Mouse (Mus musculus) heart, embryonic 15.5 days (tissue): Measurements from ENCODE around the gene Gfm2. TPM values are rescaled to one million over a fixed set of nuclear protein-coding genes. Genes with fewer than 3 reads are reported as not detected.
A peak's percentile ranks its signal among the peaks of the same experiment; 100 is the strongest.
"Not testable (repeated sequence)": the region's sequence is repeated elsewhere in the genome, so short reads cannot be mapped to it uniquely, and the experiment has no call there.

ENCODE experiments used
- ATAC-seq: fragments of 200-750 bp; cut with Nextera tagmentation; replicated peaks from 2 replicates; pipeline ENCODE4 v1.8.0; 2017; ENCODE audit warnings: low read depth, moderate TSS enrichment; ENCODE audit not compliant: insufficient number of reproducible peaks, insufficient read depth, low FRiP score
- H3K27ac ChIP-seq: fragments of 300-500 bp; sonication (generic); 2 replicates; pipeline ENCODE4 v1.5.1; 2015; ENCODE audit warnings: mild to moderate bottlenecking, inconsistent platforms
- H3K27me3 ChIP-seq: fragments of 300-500 bp; sonication (generic); 2 replicates; pipeline ENCODE4 v1.6.1; 2015; ENCODE audit warnings: inconsistent platforms
- H3K36me3 ChIP-seq: fragments of 300-500 bp; sonication (generic); 2 replicates; pipeline ENCODE4 v1.6.1; 2015; ENCODE audit warnings: mild to moderate bottlenecking, inconsistent platforms
- H3K4me1 ChIP-seq: fragments of 300-500 bp; sonication (generic); replicated peaks from 2 replicates; pipeline ENCODE4 v1.6.1; 2015; ENCODE audit warnings: inconsistent platforms
- H3K4me2 ChIP-seq: fragments of 300-500 bp; sonication (generic); 2 replicates; pipeline ENCODE4 v1.6.1; 2015; ENCODE audit warnings: inconsistent platforms, mild to moderate bottlenecking, moderate library complexity
- H3K4me3 ChIP-seq: fragments of 300-500 bp; sonication (generic); 2 replicates; pipeline ENCODE4 v1.5.1; 2015; ENCODE audit warnings: mild to moderate bottlenecking, inconsistent platforms
- H3K9ac ChIP-seq: fragments of 300-500 bp; sonication (generic); 2 replicates; pipeline ENCODE4 v1.6.1; 2015; ENCODE audit warnings: mild to moderate bottlenecking, inconsistent platforms
- H3K9me3 ChIP-seq: fragments of 300-500 bp; sonication (generic); replicated peaks from 2 replicates; pipeline ENCODE4 v1.6.1; 2016; ENCODE audit warnings: inconsistent platforms
- WGBS: fragments of 180-500 bp; shearing (Covaris S2); methylation state at CpG from one replicate; pipeline ENCODE4 v1.1.7; 2015; ENCODE audit warnings: mixed read lengths; 5-methylcytosine and 5-hydroxymethylcytosine counted together
- polyA plus RNA-seq: library from polyadenylated mRNA; unstranded; fragments of >200 nt; fragmentation: Nextera tagmentation; extraction: Ambion mirVana; gene quantifications from 2 replicates; pipeline ENCODE4 v1.2.1, GENCODE M21; 2015

Gene Gfm2
- polyA plus RNA-seq = 27.1 and 29.5 TPM in 2 replicates

- Histone ChIP-seq H3K4me2 (peak within 1 kb of the TSS; percentile 67), H3K27me3 (no peaks in the 10 kb centered on the region), H3K27ac (peak within 1 kb of the TSS; percentile 93), H3K9ac (peak within 1 kb of the TSS; percentile 91), H3K36me3 (peaks cover 17% of the 10 kb centered on the region), H3K9me3 (no peaks in the 10 kb centered on the region), H3K4me3 (peak within 1 kb of the TSS; percentile 98), H3K4me1 (peaks cover 10% of the 10 kb centered on the region)
- ATAC-seq = peak; percentile 96
- under 1% methylated on average over 57 of the region's 57 CpGs for WGBS
These were observed at the start of gene Gfm2, which contains the start of gene Nsa2 for GRCm38 (mm10) chr13:97137466-97138400. Gfm2 (plus strand) TSS chr13:97137937. Nsa2 (minus strand) TSS chr13:97137937.

GRCm38 (mm10) chr13:97088183-97088582, 49.6 kb upstream of the Gfm2 start:
- Histone ChIP-seq H3K4me1 (no peaks in the 10 kb centered on the region), H3K9me3 (no peaks in the 10 kb centered on the region), H3K27me3 (no peaks in the 10 kb centered on the region), H3K36me3 (no peaks in the 10 kb centered on the region), H3K4me2 (no peak overlapping the region), H3K4me3 (no peak overlapping the region), H3K9ac (no peak overlapping the region), H3K27ac (no peak overlapping the region)
- WGBS = 92% methylated on average over 3 of the region's 3 CpGs
- ATAC-seq = no peak

- Histone ChIP-seq H3K9me3 (no peaks in the 10 kb centered on the region), H3K4me3 (no peak overlapping the region), H3K36me3 (no peaks in the 10 kb centered on the region), H3K9ac (no peak overlapping the region), H3K4me1 (no peaks in the 10 kb centered on the region), H3K27me3 (no peaks in the 10 kb centered on the region), H3K27ac (no peak overlapping the region), H3K4me2 (no peak overlapping the region)
- WGBS = 59% methylated on average over 4 of the region's 4 CpGs
- no peak for ATAC-seq
These were observed 42.0 kb upstream of the Gfm2 start for GRCm38 (mm10) chr13:97095726-97096125.

- 73% methylated on average over 22 of the region's 22 CpGs for WGBS
These were observed 38.4 kb upstream of the Gfm2 start, which contains the start of gene Gm6169 for GRCm38 (mm10) chr13:97099187-97099852. Gm6169 (minus strand) TSS chr13:97099237.

GRCm38 (mm10) chr13:97104996-97105395, 32.7 kb upstream of the Gfm2 start:
- 78% methylated on average over 7 of the region's 7 CpGs for WGBS
- no peaks in the 10 kb centered on the region for H3K27me3 ChIP-seq
- no peaks in the 10 kb centered on the region for H3K4me1 ChIP-seq
- no peaks in the 10 kb centered on the region for H3K9me3 ChIP-seq
- ATAC-seq = no peak
- no peak overlapping the region for H3K4me3 ChIP-seq
- H3K36me3 ChIP-seq = no peaks in the 10 kb centered on the region
- no peak overlapping the region for H3K4me2 ChIP-seq
- H3K9ac ChIP-seq = no peak overlapping the region
- H3K27ac ChIP-seq = no peak overlapping the region

More at GRCm38 (mm10) chr13:97099187-97099852, 38.4 kb upstream of the Gfm2 start, which contains the start of gene Gm6169:
- no peak for ATAC-seq
- Histone ChIP-seq H3K36me3 (no peaks in the 10 kb centered on the region), H3K9ac (no peak within 1 kb of the TSS), H3K4me3 (no peak within 1 kb of the TSS), H3K9me3 (no peaks in the 10 kb centered on the region), H3K4me2 (no peak within 1 kb of the TSS), H3K27ac (no peak within 1 kb of the TSS), H3K4me1 (no peaks in the 10 kb centered on the region), H3K27me3 (no peaks in the 10 kb centered on the region)

GRCm38 (mm10) chr13:97107721-97108120, 30.0 kb upstream of the Gfm2 start:
- not testable (repeated sequence) for H3K9me3 ChIP-seq, H3K4me1 ChIP-seq, H3K4me2 ChIP-seq, H3K27me3 ChIP-seq, H3K27ac ChIP-seq, H3K9ac ChIP-seq, H3K4me3 ChIP-seq, H3K36me3 ChIP-seq, ATAC-seq
- 91% methylated on average over 4 of the region's 4 CpGs for WGBS

GRCm38 (mm10) chr13:97109046-97109445, 28.7 kb upstream of the Gfm2 start:
- no peak overlapping the region for H3K4me3 ChIP-seq
- no peak for ATAC-seq
- 77% methylated on average over 4 of the region's 4 CpGs for WGBS
- peaks cover under 1% of the 10 kb centered on the region; the same call in 1 of the 2 replicates for H3K36me3 ChIP-seq
- no peak overlapping the region for H3K4me2 ChIP-seq
- H3K27ac ChIP-seq = no peak overlapping the region
- H3K27me3 ChIP-seq = no peaks in the 10 kb centered on the region
- no peak overlapping the region for H3K9ac ChIP-seq
- no peaks in the 10 kb centered on the region for H3K4me1 ChIP-seq
- no peaks in the 10 kb centered on the region for H3K9me3 ChIP-seq

GRCm38 (mm10) chr13:97121341-97121740, 16.4 kb upstream of the Gfm2 start:
- Histone ChIP-seq H3K9ac (no peak overlapping the region), H3K4me2 (no peak overlapping the region), H3K4me1 (no peaks in the 10 kb centered on the region), H3K27me3 (no peaks in the 10 kb centered on the region), H3K36me3 (no peaks in the 10 kb centered on the region), H3K4me3 (no peak overlapping the region), H3K27ac (no peak overlapping the region), H3K9me3 (no peaks in the 10 kb centered on the region)
- 71% methylated on average over 3 of the region's 3 CpGs for WGBS
- ATAC-seq = no peak

GRCm38 (mm10) chr13:97129654-97130053, 8.1 kb upstream of the Gfm2 start:
- H3K36me3 ChIP-seq = peaks cover 17% of the 10 kb centered on the region
- H3K4me2 ChIP-seq, H3K9me3 ChIP-seq, ATAC-seq, H3K9ac ChIP-seq, H3K27me3 ChIP-seq, H3K4me3 ChIP-seq, H3K27ac ChIP-seq, H3K4me1 ChIP-seq: not testable (repeated sequence)
- WGBS = 82% methylated on average over 4 of the region's 4 CpGs

- not testable (repeated sequence) for H3K9me3 ChIP-seq, H3K9ac ChIP-seq, H3K4me2 ChIP-seq, H3K27me3 ChIP-seq, ATAC-seq, H3K4me1 ChIP-seq, H3K27ac ChIP-seq, H3K4me3 ChIP-seq
- no CpG with 5 or more reads among the region's 2 CpGs for WGBS
- peaks cover 24% of the 10 kb centered on the region for H3K36me3 ChIP-seq
These were observed 7.3 kb upstream of the Gfm2 start for GRCm38 (mm10) chr13:97130413-97130812.

- Histone ChIP-seq H3K9ac (peak overlapping the region; percentile 91), H3K36me3 (peaks cover 13% of the 10 kb centered on the region), H3K4me1 (peaks cover 10% of the 10 kb centered on the region), H3K27ac (peak overlapping the region; percentile 93), H3K4me2 (peak overlapping the region; percentile 59), H3K4me3 (peak overlapping the region; percentile 98)
- ATAC-seq, H3K9me3 ChIP-seq, H3K27me3 ChIP-seq: not testable (repeated sequence)
- 29% methylated on average over 8 of the region's 8 CpGs for WGBS
These were observed 731 bp downstream of the Gfm2 start for GRCm38 (mm10) chr13:97138404-97138931.
